Mouse (Mus musculus) bone marrow macrophage, adult 2 months (primary cell): ENCODE data around the gene Dido1.

Experiments used
- CTCF ChIP-seq: IDR thresholded peaks from 2 replicates; pipeline ENCODE4 v1.5.1; 2012; ENCODE audit warnings: low read depth, mild to moderate bottlenecking, low read length, moderate library complexity
- POLR2A ChIP-seq: IDR thresholded peaks from 2 replicates; pipeline ENCODE4 v1.6.1; 2012; ENCODE audit warnings: mild to moderate bottlenecking, low read depth, low read length, borderline replicate concordance

DNA sequence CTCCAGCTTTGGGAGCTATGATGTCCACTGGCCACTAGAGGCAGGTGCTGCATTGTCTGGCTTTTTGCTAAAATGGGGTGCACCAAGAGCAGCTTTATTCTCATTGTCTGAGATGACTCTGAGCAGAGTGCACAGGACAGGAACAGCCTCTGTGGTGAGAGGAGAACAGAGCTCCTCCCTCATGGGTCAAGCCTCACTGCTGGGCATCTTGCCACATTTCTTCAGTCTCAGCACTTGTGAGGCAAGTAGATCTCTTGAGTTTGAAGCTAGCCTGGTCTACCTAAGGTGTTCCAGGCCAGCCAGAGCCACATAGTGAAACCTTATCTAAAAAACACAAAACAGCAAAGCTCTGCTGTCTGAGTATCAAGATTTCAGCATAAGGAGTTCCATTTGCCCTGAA is 63.0 kb downstream of the Dido1 start:
- TF ChIP-seq CTCF (no peak), POLR2A (no peak)
